Mouse (Mus musculus): Measurements from ENCODE around the gene BC048403. TPM values are rescaled to one million over a fixed set of nuclear protein-coding genes. Genes with fewer than 3 reads are reported as not detected.
A peak's percentile ranks its signal among the peaks of the same experiment; 100 is the strongest.

Gene BC048403
- polyA plus RNA-seq (2021) = 7.0 TPM

DNA sequence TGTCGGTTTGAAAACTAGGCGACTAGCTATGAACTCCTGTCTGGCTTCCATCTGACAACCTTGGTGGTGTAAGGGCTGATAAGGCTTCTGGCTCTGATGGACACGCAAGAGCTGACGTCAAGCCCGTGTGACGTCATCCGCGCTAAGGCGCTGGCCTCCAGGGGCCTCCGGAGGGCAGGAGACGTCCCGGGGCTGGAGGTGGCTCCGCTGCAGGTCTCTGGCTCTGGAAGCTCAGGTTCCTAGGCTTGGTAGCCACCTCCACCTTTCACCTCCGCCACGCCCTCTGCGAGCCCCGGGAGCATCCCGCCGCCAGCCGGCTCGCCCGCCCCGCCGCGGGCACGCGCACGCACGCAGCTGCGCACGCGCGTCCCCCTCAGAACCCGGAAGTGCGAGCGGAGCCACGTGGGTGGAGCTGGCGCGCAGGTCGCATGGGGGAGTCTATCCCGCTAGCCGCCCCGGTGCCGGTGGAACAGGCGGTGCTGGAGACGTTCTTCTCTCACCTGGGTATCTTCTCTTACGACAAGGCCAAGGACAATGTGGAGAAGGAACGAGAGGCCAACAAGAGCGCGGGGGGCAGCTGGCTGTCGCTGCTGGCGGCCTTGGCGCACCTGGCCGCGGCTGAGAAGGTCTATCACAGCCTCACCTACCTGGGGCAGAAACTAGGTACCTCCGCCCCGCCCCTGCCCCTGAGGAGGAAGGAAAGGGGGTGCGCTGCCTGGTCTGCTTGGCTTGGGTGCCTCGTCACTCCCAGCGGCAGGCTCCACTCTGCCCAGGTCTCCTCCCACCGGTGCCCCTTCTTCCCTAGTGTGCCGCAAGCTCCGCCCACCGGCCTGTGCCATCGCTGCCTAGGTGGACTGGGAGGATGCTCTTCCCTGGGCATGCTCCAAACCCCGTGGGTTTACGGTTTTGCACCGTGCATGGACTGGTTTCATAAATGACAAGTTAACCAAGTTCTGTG, at the start of gene BC048403:
Gene BC048403, plus strand, starts transcription at position 390 of the 958 bp plus-strand sequence.
- POLR2A ChIA-PET = interaction anchor here (1.0 kb wide), 1 partner anchor 17 kb away, joined by 3 read pairs; no protein-coding TSS in a partner anchor
- ATAC-seq = peak; percentile 97
- in situ Hi-C loops (cut with MboI; ENCODE audit: low pct_unique_long_range_greater_than_20kb) = no loop called here
- no peaks in the 10 kb centered on the region for H3K27me3 ChIP-seq
- DNase-seq (ENCODE audit: low read depth, low spot score) = peak; percentile 12
- no peak for TF ChIP-seq CTCF (IDR thresholded peaks at IDR 0.05)
- CTCF ChIA-PET = interaction anchor here (0.8 to 1.7 kb wide), 4 partner anchors 9 to 315 kb away, joined by 3 to 5 read pairs (median 3); no protein-coding TSS in a partner anchor

- ChIA-PET CTCF (no interaction called here), POLR2A (no interaction called here)
- ATAC-seq = no peak
- no peak for DNase-seq (ENCODE audit: low read depth, low spot score)
- H3K27me3 ChIP-seq = peaks cover 29% of the 10 kb centered on the region
- no peak for TF ChIP-seq CTCF (IDR thresholded peaks at IDR 0.05)
- in situ Hi-C loops (cut with MboI; ENCODE audit: low pct_unique_long_range_greater_than_20kb) = loop anchor here (25.0 kb wide), 1 partner anchor 844 kb away; no protein-coding TSS in a partner anchor
These were observed 46.7 kb upstream of the BC048403 start for GRCm38 (mm10) chr10:121692944-121693579.

DNA sequence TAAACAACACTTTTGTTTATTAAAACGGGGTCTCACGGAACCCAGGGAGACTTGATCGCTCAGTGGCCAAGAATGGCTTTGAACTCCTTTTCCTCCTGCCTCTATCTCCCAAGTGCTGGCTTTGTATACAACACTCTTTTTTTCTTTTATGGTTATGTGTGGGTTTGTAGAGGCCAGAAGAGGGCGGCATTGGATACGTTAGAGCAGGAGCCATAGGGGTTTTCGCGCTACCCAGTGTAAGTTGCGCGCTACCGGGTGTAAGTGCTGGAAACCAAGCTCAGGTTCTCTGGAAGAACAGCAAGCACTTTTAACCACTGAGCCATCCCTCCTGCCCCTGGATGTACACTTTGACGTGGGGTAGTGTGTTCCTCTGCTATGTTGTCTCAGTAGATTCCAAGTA, 45.2 kb upstream of the BC048403 start:
- ATAC-seq = no peak
- peaks cover 38% of the 10 kb centered on the region for H3K27me3 ChIP-seq
- CTCF ChIA-PET = interaction anchor here (0.7 kb wide), 1 partner anchor 811 kb away, joined by 4 read pairs; no protein-coding TSS in a partner anchor
- POLR2A ChIA-PET = no interaction called here
- in situ Hi-C loops (cut with MboI; ENCODE audit: low pct_unique_long_range_greater_than_20kb) = loop anchor here (25.0 kb wide), 1 partner anchor 843 kb away; no protein-coding TSS in a partner anchor
- no peak for DNase-seq (ENCODE audit: low read depth, low spot score)
- no peak for TF ChIP-seq CTCF (IDR thresholded peaks at IDR 0.05)

GRCm38 (mm10) chr10:121701296-121702248, 38.2 kb upstream of the BC048403 start:
- CTCF ChIA-PET = interaction anchor here (1.3 kb wide), 1 partner anchor 351 kb away, joined by 4 read pairs; no protein-coding TSS in a partner anchor
- TF ChIP-seq CTCF (IDR thresholded peaks at IDR 0.05) = peak; percentile 77
- POLR2A ChIA-PET = no interaction called here
- ATAC-seq = no peak
- H3K27me3 ChIP-seq = peaks cover 21% of the 10 kb centered on the region
- in situ Hi-C loops (cut with MboI; ENCODE audit: low pct_unique_long_range_greater_than_20kb) = no loop called here
- no peak for DNase-seq (ENCODE audit: low read depth, low spot score)

DNA sequence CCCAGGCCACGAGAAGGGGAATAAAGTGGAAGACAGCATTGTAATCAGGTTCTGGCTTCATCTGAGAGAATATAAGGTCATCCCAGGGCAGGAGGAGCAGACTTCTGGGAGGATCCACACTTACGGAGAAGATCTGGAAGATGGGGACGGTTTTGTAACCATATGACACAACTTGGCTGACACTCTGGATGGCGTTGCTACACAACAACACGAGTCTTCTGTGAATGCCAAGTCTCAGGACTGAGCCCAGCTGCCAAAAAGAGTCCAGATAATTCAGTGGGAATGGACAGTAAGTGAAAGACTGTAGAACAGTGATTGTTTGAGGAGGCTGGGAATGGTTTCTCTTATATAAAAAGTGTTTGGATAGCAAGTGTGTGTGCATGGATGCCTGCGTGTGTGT, 36.1 kb upstream of the BC048403 start:
- ChIA-PET POLR2A (no interaction called here), CTCF (interaction anchor here (1.3 kb wide), 1 partner anchor 349 kb away, joined by 3 read pairs; no protein-coding TSS in a partner anchor)
- DNase-seq (ENCODE audit: low read depth, low spot score) (no peak), ATAC-seq (no peak)
- in situ Hi-C loops (cut with MboI; ENCODE audit: low pct_unique_long_range_greater_than_20kb) = no loop called here
- TF ChIP-seq CTCF (IDR thresholded peaks at IDR 0.05) = no peak
- peaks cover 17% of the 10 kb centered on the region for H3K27me3 ChIP-seq

- ATAC-seq (no peak), DNase-seq (ENCODE audit: low read depth, low spot score) (no peak)
- POLR2A ChIA-PET = no interaction called here
- CTCF ChIA-PET = interaction anchor here (0.6 to 1.3 kb wide), 4 partner anchors 11 to 347 kb away, joined by 3 to 4 read pairs (median 3); no protein-coding TSS in a partner anchor
- peaks cover 7% of the 10 kb centered on the region for H3K27me3 ChIP-seq
- TF ChIP-seq CTCF (IDR thresholded peaks at IDR 0.05) = no peak
- in situ Hi-C loops (cut with MboI; ENCODE audit: low pct_unique_long_range_greater_than_20kb) = no loop called here
These were observed 34.9 kb upstream of the BC048403 start for GRCm38 (mm10) chr10:121704871-121705270.

- no peak for ATAC-seq
- ChIA-PET POLR2A (no interaction called here), CTCF (interaction anchor here (1.0 kb wide), 1 partner anchor 10 kb away, joined by 4 read pairs; no protein-coding TSS in a partner anchor)
- TF ChIP-seq CTCF (IDR thresholded peaks at IDR 0.05) = no peak
- DNase-seq (ENCODE audit: low read depth, low spot score) = no peak
- H3K27me3 ChIP-seq = peaks cover 4% of the 10 kb centered on the region
- in situ Hi-C loops (cut with MboI; ENCODE audit: low pct_unique_long_range_greater_than_20kb) = no loop called here
These were observed 34.2 kb upstream of the BC048403 start for GRCm38 (mm10) chr10:121705399-121706163.

DNA sequence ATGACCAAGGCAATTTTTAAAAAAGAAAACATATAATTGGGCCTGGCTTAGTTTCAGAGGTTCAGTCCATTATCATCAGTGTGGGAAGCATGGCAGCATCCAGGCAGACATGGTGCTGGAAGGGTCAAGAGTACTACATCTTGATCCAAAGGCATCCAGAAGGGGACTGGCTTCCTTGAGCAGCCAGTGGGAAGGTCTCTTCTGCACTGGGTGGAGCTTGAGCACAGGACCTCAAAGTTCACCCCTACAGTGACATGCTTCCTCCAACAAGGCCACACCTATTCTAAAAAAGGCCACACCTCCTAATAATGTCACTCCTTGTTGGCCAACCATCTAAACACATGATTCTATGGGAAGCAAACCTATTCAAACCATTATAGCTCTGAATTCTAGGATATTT, 22.9 kb upstream of the BC048403 start:
- ChIA-PET CTCF (interaction anchor here (1.1 to 1.2 kb wide), 2 partner anchors 17 to 338 kb away, joined by 3 to 5 read pairs; no protein-coding TSS in a partner anchor), POLR2A (no interaction called here)
- DNase-seq (ENCODE audit: low read depth, low spot score) (no peak), ATAC-seq (no peak)
- in situ Hi-C loops (cut with MboI; ENCODE audit: low pct_unique_long_range_greater_than_20kb) = no loop called here
- no peak for TF ChIP-seq CTCF (IDR thresholded peaks at IDR 0.05)
- H3K27me3 ChIP-seq = no peaks in the 10 kb centered on the region
